Mouse (Mus musculus): ENCODE data around the gene Tmppe. TPM values are rescaled to one million over a fixed set of nuclear protein-coding genes. Genes with fewer than 3 reads are reported as not detected.
"Not testable (repeated sequence)": the region's sequence is repeated elsewhere in the genome, so short reads cannot be mapped to it uniquely, and the experiment has no call there.

Gene Tmppe
- 10 to 100 TPM; 10.6 to 10.8 TPM for total RNA-seq (2021)
- long read RNA-seq, experiment 1, partial matches to known transcripts = 0 of 4 reads
- long read RNA-seq, experiment 1, other reads (novel, unspliced or antisense) = 0 of 4 reads
- long read RNA-seq, experiment 2, transcript Tmppe-201 (2 exons, 2,921 nt) = major isoform, 9 of 18 reads
- long read RNA-seq, experiment 2, partial matches to known transcripts = 0 of 18 reads
- long read RNA-seq, experiment 2, other reads (novel, unspliced or antisense) = 9 of 18 reads

GRCm38 (mm10) chr9:114400949-114401684, at the start of gene Tmppe, which contains the start of gene Glb1:
Tmppe (plus strand) TSS chr9:114401105.
Glb1 (plus strand) TSS chr9:114401076.
- peak; percentile 43 to 67 for DNase-seq (ENCODE audit: low spot score in 2 of 2)

GRCm38 (mm10) chr9:114367783-114368470, 33.0 kb upstream of the Tmppe start:
- peak; percentile 56 to 71 for DNase-seq (ENCODE audit: low spot score in 2 of 2)

GRCm38 (mm10) chr9:114368471-114368858, 32.4 kb upstream of the Tmppe start:
- DNase-seq (ENCODE audit: low spot score in 2 of 2) = no peak

GRCm38 (mm10) chr9:114369389-114369788, 31.5 kb upstream of the Tmppe start:
- not testable (repeated sequence) for DNase-seq (ENCODE audit: low spot score in 2 of 2)

- not testable (repeated sequence) for DNase-seq (ENCODE audit: low spot score in 2 of 2)
Measured at GRCm38 (mm10) chr9:114371717-114372116, 29.2 kb upstream of the Tmppe start.

- DNase-seq (ENCODE audit: low spot score in 2 of 2) = no peak
Measured at GRCm38 (mm10) chr9:114375276-114375962, 25.5 kb upstream of the Tmppe start.

GRCm38 (mm10) chr9:114377168-114377567, 23.7 kb upstream of the Tmppe start:
- no peak for DNase-seq (ENCODE audit: low spot score in 2 of 2)

GRCm38 (mm10) chr9:114379871-114380270, 21.0 kb upstream of the Tmppe start:
- DNase-seq (ENCODE audit: low spot score in 2 of 2) = no peak

- no peak for DNase-seq (ENCODE audit: low spot score in 2 of 2)
Measured at GRCm38 (mm10) chr9:114380881-114381733, 19.8 kb upstream of the Tmppe start.

GRCm38 (mm10) chr9:114382936-114383710, 17.8 kb upstream of the Tmppe start:
- DNase-seq (ENCODE audit: low spot score in 2 of 2) = no peak

- DNase-seq (ENCODE audit: low spot score in 2 of 2) = no peak
Measured at GRCm38 (mm10) chr9:114384691-114385090, 16.2 kb upstream of the Tmppe start.

GRCm38 (mm10) chr9:114385160-114385559, 15.7 kb upstream of the Tmppe start:
- DNase-seq (ENCODE audit: low spot score in 2 of 2) = no peak

GRCm38 (mm10) chr9:114387086-114387485, 13.8 kb upstream of the Tmppe start:
- peak in 1 of 2 experiments; percentile 15 for DNase-seq (ENCODE audit: low spot score in 2 of 2)

GRCm38 (mm10) chr9:114388288-114388687, 12.6 kb upstream of the Tmppe start:
- DNase-seq (ENCODE audit: low spot score in 2 of 2) = no peak

- DNase-seq (ENCODE audit: low spot score in 2 of 2) = no peak
Measured at GRCm38 (mm10) chr9:114388701-114389370, 12.1 kb upstream of the Tmppe start.

- DNase-seq (ENCODE audit: low spot score in 2 of 2) = no peak
Measured at GRCm38 (mm10) chr9:114389371-114389904, 11.5 kb upstream of the Tmppe start.

- peak; percentile 46 to 60 for DNase-seq (ENCODE audit: low spot score in 2 of 2)
Measured at GRCm38 (mm10) chr9:114389905-114390748, 10.8 kb upstream of the Tmppe start, which contains the start of gene Crtap. Crtap (minus strand) TSS chr9:114390675.

- no peak for DNase-seq (ENCODE audit: low spot score in 2 of 2)
Measured at GRCm38 (mm10) chr9:114390749-114391075, 10.2 kb upstream of the Tmppe start.
